In genomic region chr6:32790487-32790886, GRCm38 (mm10) we compare ENCODE assay signal across 17 mouse cellular contexts.
"Had no signal": no experiment of that assay in that cellular context is flagged by ENCODE, and none has a peak within 500 bp of the region (broad histone marks: within the 10 kb centered on the region; RNA-seq: fewer than 3 reads in every experiment).

No protein-coding gene starts in this region.

- ATAC-seq: midbrain, embryonic 16.5 days had no signal

- H3K4me3 ChIP-seq: midbrain, embryonic 10.5 days; midbrain, embryonic 12.5 days; myocyte; neural tube, embryonic 13.5 days; neural tube, embryonic 15.5 days had no signal

- H3K4me1 ChIP-seq: neural tube, embryonic 13.5 days had no signal

- H3K27me3 ChIP-seq: midbrain, embryonic 12.5 days; neural tube, embryonic 13.5 days; neural tube, embryonic 15.5 days had no signal

- DNase-seq: lung, embryonic 14.5 days; lung, postnatal 10 days; lung, postnatal 4 days; midbrain, embryonic 14.5 days; retina, postnatal 1 day; right cerebral cortex, postnatal 25 days; right cerebral cortex, postnatal 4 days; spleen, adult 18-20 months; thymus, adult 18-20 months; thymus, postnatal 14 days; thymus, postnatal 36 days had no signal

- H3K9me3 ChIP-seq: midbrain, embryonic 10.5 days; midbrain, embryonic 12.5 days; neural tube, embryonic 13.5 days; neural tube, embryonic 15.5 days had no signal

- H3K4me2 ChIP-seq: lung, embryonic 14.5 days; midbrain, embryonic 12.5 days; neural tube, embryonic 13.5 days; neural tube, embryonic 15.5 days had no signal

- H3K27ac ChIP-seq: midbrain, embryonic 10.5 days; midbrain, embryonic 12.5 days; neural tube, embryonic 13.5 days; neural tube, embryonic 15.5 days had no signal

- H3K9ac ChIP-seq: lung, embryonic 14.5 days; midbrain, embryonic 12.5 days; neural tube, embryonic 13.5 days; neural tube, embryonic 15.5 days had no signal
